Mouse (Mus musculus): ENCODE results near the gene 1700034J05Rik. TPM values are rescaled to one million over a fixed set of nuclear protein-coding genes. Genes with fewer than 3 reads are reported as not detected.

1700034J05Rik gene
- total RNA-seq, 2 experiments from 2014 or later = not detected

DNA sequence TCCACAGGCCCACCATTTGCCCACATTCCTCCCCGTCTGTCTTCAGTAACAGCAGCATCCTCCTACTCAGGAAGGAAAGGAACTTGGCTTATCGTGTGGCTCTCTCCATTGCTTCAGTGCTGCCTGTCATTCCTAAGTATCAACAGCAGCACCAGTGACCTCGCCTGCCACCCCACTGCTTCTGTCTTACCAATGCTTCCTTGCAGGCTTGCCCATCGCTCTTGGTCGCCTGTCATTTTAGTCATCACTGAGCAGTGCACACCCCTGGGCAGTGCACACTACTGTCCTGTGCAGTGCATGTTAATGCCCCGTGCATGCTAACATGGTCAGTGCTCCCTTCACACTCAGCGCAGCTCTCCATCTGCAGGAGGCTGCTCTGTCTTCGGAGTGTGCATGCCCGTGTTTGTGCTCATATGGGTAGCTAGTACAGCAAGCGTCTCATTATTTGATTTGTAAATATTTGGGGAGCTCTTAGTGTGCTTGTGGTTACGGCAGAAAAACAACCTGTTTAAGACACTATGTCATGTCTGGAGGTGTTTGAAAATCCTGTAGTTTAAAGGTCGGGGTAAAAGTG is 12.3 kb upstream of the 1700034J05Rik start:
- no peak for DNase-seq (ENCODE audit: low spot score in 2 of 2)
- intact Hi-C loops (cut with DNase I) = no loop called here

- intact Hi-C loops (cut with DNase I) = no loop called here
- no peak for DNase-seq (ENCODE audit: low spot score in 2 of 2)
Measured at GRCm38 (mm10) chr6:146965139-146965772, 11.0 kb upstream of the 1700034J05Rik start.

- intact Hi-C loops (cut with DNase I) = loop anchor here (2.0 kb wide), 1 partner anchor 131 kb away; no protein-coding TSS in a partner anchor
- DNase-seq (ENCODE audit: low spot score in 2 of 2) = no peak
Measured at GRCm38 (mm10) chr6:146963396-146964150, 9.4 kb upstream of the 1700034J05Rik start.

DNA sequence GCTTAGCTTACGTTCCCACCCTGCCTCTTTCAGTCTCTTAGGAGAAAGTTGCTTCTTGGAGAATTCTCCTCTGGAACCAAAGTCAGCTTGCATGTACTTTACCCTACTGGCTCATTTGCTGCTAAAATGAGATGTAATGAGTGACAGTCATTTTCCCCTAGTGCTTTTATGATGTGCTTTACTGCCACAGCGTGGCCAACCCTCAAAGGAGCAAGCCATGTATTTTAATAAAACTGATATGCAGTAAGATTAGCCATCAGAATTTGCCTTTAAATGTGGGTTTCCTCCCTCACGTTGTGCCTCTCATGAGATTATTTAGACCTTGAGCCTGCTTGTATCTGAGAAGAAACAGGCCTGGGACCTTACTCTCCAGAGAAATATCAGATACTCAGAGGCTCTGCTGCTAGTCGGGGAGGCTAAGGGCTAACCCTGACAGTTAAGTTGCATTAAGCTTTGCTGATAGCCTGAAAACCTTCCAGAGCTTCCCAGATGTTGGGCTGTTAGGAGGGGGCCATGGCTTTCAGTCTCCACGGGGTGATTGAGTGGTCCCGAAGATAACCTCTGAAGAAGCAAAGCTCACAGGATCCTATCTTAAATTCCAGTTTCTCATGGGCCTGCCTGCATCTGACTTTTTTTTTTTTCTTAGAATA is 7.7 kb upstream of the 1700034J05Rik start:
- no peak for DNase-seq (ENCODE audit: low spot score in 2 of 2)
- intact Hi-C loops (cut with DNase I) = loop anchor here (2.0 kb wide), 1 partner anchor 129 kb away; no protein-coding TSS in a partner anchor

DNA sequence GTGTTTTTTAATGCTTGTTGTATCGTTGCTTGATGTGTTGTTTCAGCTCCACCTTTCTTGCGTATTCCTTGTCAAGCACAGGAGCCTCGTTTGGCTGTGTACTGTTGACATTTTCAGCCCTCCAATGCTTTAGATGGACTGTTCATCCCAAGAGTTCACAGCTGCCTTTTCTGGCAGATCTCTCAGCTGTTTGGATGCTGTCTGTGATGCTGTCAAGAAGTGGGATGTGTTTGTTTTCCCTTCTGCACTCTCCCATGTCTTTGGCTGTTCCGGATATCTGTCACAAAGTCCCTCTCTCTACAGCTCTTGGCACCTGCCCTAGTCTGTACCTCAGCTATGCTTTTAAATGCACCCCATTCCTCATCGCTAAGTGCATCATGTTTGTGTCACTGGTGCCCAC is 6.7 kb upstream of the 1700034J05Rik start:
- DNase-seq (ENCODE audit: low spot score in 2 of 2) = no peak
- intact Hi-C loops (cut with DNase I) = no loop called here

DNA sequence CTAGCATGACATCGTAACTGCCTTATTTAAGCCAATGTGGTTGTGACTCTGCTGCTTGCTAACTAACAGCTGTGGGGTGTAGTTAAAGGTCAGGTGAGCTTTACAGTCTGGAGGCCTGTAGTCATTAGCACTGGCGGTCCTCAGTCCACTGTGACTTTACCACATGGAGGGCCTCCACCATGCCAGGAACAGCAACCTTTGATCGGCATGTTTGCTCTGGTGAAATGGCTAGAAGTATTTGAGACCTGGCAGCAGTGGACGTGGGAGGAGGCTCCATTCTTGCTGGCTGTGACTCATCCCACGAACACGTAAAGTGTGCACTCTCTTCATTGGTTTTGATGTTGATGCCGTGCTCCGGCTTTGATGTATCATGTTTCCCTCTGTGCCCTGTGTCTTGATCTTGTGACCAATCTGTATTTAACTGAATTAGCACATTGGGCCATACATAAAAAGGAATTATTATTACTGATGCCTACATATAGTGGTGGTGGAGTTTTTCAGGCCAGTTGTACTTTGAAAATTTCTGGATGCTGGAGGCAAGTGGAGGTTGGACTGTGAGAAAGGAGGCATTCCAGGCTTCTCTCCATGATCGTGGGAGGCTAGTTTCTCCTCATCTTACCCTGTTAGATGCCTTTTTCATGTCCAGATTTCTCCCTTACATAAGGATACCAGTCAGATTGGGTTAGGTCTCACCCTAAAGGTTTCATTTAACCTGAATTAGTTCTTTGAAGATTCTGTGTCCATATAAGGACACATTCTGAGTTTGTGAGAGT is 5.9 kb upstream of the 1700034J05Rik start:
- intact Hi-C loops (cut with DNase I) = no loop called here
- DNase-seq (ENCODE audit: low spot score in 2 of 2) = no peak

- intact Hi-C loops (cut with DNase I) = no loop called here
- no peak for DNase-seq (ENCODE audit: low spot score in 2 of 2)
Measured at GRCm38 (mm10) chr6:146958694-146959093, 4.5 kb upstream of the 1700034J05Rik start.

- no peak for DNase-seq (ENCODE audit: low spot score in 2 of 2)
- intact Hi-C loops (cut with DNase I) = no loop called here
Measured at GRCm38 (mm10) chr6:146956961-146957360, 2.7 kb upstream of the 1700034J05Rik start.

DNA sequence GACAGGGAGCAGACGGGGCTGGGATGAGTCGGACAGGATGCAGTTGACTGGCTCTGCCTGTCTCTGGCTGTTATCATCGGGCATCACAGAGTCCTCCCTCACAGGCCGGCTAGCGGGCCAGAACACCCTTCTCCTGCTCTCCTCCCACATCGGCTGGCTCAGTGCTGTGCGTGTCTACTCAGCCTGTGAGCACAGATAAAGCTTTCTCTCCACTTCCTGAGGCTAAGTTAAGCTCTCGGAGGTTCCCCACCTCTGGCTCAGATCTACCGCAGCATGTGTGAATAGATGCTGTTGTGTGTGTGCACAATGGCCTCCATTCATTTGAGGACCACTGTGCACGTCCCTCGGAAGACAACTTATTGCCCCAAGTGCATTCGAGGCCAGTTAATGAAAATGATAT is 1.7 kb upstream of the 1700034J05Rik start:
- peak; percentile 45 to 48 for DNase-seq (ENCODE audit: low spot score in 2 of 2)
- intact Hi-C loops (cut with DNase I) = no loop called here

- DNase-seq (ENCODE audit: low spot score in 2 of 2) = no peak
- intact Hi-C loops (cut with DNase I) = no loop called here
Measured at GRCm38 (mm10) chr6:146955475-146955874, 1.3 kb upstream of the 1700034J05Rik start.

DNA sequence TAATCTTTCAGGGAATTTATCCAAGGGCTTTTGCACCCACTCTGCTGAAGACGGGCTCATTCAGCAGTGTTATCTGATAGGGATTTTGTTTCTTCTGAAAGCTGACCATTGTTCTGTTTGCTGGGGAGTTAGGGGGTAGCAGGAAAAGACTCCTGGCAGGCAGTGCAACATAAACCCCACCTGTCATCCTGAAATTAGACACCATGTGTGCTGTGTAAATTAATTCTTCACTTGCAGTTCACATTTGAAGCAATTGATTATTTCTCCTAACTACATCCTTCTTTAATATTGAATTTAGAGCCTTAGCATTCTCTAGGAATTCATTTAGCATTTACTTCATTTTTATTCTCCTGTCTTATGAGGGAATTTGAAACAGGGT is 3.8 kb downstream of the 1700034J05Rik start:
- intact Hi-C loops (cut with DNase I) = no loop called here
- no peak for DNase-seq (ENCODE audit: low spot score in 2 of 2)

- intact Hi-C loops (cut with DNase I) = no loop called here
- DNase-seq (ENCODE audit: low spot score in 2 of 2) = no peak
Measured at GRCm38 (mm10) chr6:146949682-146950453, 4.4 kb downstream of the 1700034J05Rik start.

DNA sequence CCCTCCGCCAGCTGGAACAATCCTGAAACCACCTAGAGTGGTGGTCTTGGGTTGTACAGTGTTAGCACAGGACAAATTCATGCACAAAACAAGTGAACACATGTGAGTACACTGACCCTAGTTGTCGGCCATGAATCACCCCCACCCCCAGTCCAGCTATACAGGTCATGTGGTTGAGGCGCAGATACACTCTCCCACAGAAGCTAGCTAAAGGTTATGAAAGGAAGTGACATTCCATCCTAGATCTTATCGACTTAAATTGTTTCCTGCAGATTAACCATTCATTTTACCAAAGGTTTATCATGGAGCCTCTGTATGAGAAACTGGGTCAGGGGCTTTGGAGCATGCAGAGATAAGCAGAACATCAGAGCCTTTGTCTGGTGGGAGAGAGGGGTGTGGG is 7.0 kb downstream of the 1700034J05Rik start:
- no peak for DNase-seq (ENCODE audit: low spot score in 2 of 2)
- intact Hi-C loops (cut with DNase I) = no loop called here

- intact Hi-C loops (cut with DNase I) = no loop called here
- no peak for DNase-seq (ENCODE audit: low spot score in 2 of 2)
Measured at GRCm38 (mm10) chr6:146946327-146947029, 7.7 kb downstream of the 1700034J05Rik start.

GRCm38 (mm10) chr6:146944830-146945229 is 9.4 kb downstream of the 1700034J05Rik start:
- intact Hi-C loops (cut with DNase I) = no loop called here
- no peak for DNase-seq (ENCODE audit: low spot score in 2 of 2)

DNA sequence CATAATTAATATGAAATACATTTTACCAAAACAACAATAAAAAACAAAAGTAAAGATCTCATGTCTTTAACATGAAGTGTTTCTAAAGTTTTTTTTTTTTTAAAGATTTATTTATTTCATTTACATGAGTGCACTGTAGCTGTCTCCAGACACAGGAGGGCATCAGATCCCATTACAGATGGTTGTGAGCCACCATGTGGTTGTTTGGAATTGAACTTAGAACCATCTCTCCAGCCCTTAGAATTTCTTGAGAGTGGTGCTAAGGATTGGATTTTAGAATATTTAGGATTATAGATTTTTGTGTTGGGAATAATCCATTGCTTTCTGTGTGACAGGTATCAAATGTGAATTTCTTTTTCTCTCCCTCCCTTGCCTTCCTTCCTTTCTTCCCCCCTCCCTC is 10.2 kb downstream of the 1700034J05Rik start:
- intact Hi-C loops (cut with DNase I) = no loop called here
- no peak for DNase-seq (ENCODE audit: low spot score in 2 of 2)

- intact Hi-C loops (cut with DNase I) = no loop called here
- DNase-seq (ENCODE audit: low spot score in 2 of 2) = no peak
Measured at GRCm38 (mm10) chr6:146941505-146942275, 12.5 kb downstream of the 1700034J05Rik start.

Data from left cerebral cortex, postnatal 14 days (tissue).